Mouse (Mus musculus): Measurements from ENCODE around the gene Traf3ip3.

Gene Traf3ip3

DNA sequence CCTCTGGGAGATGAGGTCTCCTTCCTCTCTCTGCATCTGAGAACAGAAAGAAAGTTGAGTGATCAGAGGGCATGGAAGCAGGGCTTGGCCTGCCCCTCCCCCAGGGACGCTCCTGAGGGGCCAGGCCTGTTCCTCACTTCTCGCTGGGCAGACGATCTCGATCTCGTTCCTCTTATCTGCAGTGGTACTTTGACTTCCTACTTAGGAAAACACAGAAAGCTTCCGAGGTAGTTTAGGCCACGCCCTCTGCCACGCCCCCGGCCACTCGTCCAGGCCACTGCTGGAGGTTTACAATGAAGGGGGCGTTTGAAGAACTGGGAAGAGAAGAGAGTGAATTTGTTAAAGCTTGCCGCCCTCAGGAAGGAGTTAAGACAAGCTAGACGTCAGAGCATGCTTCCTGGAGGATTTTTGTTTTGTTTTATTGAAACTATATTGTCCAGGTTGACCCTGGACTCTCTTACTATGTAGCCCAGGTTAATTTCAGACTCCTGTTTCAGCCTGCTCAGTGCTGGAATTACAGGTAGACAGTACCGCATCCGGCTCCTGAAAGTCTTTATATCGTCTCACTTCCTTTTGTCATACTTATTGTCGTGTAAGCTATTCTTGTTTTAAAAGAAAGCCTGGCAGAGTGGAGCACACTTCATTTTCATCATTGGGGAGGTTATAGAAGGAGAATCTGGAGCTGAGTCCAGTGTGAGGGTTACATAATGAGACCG, 41.0 kb downstream of the Traf3ip3 start:
- no peak for DNase-seq (ENCODE audit: low read depth, low spot score)

GRCm38 (mm10) chr1:193159613-193160012, 41.9 kb downstream of the Traf3ip3 start:
- DNase-seq (ENCODE audit: low read depth, low spot score): no peak

GRCm38 (mm10) chr1:193159163-193159562, 42.3 kb downstream of the Traf3ip3 start:
- no peak for DNase-seq (ENCODE audit: low read depth, low spot score)

DNA sequence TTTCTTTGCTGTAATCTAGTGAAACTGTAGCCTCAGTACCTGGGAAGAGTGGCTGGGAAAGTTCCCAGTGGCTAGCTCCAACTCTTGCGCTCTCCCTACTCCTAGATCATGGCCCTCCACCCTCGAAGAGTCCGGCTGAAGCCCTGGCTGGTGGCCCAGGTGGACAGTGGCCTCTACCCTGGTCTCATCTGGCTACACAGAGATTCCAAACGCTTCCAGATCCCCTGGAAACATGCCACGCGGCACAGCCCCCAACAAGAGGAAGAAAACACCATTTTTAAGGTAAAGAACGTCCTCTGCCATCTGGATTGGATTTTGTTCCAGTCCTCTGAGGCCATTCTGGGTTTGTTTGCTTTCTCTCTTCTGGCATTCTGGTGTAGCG, 44.4 kb downstream of the Traf3ip3 start:
- DNase-seq (ENCODE audit: low read depth, low spot score): no peak

DNA sequence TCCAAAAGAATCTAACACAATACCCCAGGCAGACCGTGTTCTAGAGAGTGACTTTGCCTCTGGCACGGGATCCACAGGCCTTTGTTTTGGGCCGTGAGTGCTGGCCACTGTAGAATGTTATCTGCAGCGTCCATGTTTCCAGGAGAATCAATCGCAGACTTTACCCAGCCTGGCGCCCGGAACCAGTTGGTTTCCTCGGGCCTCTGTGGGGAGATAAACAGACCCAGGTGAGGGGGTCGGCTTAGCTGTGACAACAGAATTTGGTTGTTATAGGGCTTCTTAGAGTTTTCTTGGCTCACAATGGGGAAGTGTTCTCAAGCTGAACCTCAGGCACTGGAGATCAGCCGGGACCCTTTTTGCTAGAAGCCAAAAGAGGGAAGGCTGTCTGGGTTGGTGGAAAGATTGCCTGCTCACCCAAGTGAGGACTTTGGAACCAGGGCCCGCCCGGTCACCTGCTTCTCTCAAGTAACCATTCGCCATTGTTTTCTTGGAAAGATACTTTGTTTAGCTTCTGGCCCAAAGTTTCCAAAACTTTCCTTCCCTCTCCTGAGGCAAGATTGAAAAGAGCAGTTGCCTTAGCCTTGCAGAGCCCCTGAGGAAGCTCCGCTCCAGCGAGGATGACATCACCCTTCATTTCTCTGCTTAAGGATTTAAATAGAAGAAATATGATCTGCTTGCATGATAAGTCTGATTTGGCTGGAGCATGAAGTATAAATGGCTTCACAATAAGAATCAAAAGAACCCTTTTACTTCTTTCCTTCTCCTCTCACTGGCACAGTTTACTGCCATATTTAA, 45.0 kb downstream of the Traf3ip3 start:
- DNase-seq (ENCODE audit: low read depth, low spot score): no peak

- no peak for DNase-seq (ENCODE audit: low read depth, low spot score)
Measured at GRCm38 (mm10) chr1:193153561-193153960, 47.9 kb downstream of the Traf3ip3 start.

GRCm38 (mm10) chr1:193152872-193153271, 48.6 kb downstream of the Traf3ip3 start, which contains the start of gene Irf6:
Irf6 (plus strand) TSS chr1:193153111.
- DNase-seq (ENCODE audit: low read depth, low spot score): no peak

- no peak for DNase-seq (ENCODE audit: low read depth, low spot score)
Measured at GRCm38 (mm10) chr1:193151134-193151533, 50.4 kb downstream of the Traf3ip3 start.

DNA sequence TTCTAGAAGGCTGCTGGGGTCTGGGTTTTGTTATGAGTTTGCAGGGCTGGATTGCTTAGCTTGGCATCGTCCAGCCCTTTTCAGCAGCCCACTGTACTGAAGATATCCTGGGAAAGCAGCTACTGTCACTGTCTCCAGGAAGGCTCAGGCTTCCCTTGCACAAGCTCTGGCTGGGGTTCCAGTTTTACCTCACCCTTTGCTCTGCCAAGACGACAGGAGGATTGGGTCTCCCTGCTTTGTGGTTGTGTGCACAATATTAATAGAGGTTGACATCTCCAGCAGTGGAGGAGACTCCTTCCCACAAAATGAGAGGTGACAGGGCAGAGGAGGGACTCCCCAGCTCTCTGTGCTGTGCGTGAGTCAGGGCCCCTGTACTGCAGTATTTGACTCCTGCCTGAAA, 52.3 kb downstream of the Traf3ip3 start:
- DNase-seq (ENCODE audit: low read depth, low spot score): no peak

GRCm38 (mm10) chr1:193146416-193146815, 55.1 kb downstream of the Traf3ip3 start:
- no peak for DNase-seq (ENCODE audit: low read depth, low spot score)

- DNase-seq (ENCODE audit: low read depth, low spot score): no peak
Measured at GRCm38 (mm10) chr1:193145101-193145500, 56.4 kb downstream of the Traf3ip3 start.

DNA sequence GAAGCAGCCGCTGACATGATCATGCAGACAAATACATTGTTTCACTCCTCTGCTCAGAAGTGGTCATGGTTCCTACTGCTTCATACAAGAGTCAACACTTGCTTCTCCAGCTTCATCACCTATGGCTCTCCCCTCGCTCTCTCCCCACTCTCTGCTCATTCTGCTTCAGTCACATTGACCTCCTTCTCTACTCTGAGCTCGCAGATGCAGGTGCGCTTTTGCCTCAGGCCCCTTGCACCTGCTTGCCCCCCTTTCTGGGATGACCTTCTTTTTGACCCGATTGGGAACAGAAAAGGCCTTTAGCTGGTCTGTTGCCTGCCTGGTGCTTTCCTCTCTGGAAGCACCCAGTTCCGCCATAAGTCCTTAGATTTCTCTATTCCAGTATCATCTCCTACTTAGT, 57.0 kb downstream of the Traf3ip3 start:
- DNase-seq (ENCODE audit: low read depth, low spot score): no peak

- DNase-seq (ENCODE audit: low read depth, low spot score): no peak
Measured at GRCm38 (mm10) chr1:193142517-193143062, 58.9 kb downstream of the Traf3ip3 start.

DNA sequence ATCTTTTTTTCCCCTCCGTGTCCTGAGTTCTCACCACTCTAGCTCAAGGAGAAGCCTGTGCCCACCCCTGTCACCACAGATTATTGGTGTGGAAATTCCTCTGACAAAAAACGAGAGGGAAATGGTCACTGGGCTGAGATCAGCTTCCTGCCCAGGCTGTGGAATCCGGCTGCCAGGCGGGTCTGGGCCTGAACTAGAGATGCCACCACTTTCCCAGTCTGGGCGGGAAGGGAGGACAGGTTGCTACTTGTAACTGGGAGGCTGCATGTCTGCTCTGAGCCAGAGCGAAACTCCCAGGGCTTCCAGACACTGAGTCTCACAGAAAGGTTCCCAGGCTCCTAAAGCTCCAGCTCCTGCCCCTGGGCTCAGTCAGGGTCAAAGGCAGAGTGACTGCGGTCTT, 60.4 kb downstream of the Traf3ip3 start:
- DNase-seq (ENCODE audit: low read depth, low spot score): no peak

DNA sequence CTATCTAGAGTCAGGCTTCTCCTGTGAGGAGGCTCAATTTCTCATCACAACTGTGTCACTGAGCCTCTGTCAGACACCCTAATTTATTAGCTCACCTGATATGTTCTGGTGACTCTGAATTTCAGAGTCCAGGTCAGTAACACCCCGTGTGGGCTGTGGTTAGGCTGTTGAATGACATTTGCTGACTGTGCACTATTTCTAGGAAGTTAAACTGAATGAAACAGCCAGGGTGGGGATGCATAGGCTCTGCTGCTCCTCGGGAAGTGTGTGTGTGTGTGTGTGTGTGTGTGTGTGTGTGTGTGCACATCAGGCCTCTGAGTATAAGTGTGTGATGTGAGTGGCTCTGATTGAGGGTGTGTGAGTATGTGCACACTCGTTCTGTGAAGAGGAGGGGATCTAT, 62.8 kb downstream of the Traf3ip3 start:
- DNase-seq (ENCODE audit: low read depth, low spot score): no peak

DNA sequence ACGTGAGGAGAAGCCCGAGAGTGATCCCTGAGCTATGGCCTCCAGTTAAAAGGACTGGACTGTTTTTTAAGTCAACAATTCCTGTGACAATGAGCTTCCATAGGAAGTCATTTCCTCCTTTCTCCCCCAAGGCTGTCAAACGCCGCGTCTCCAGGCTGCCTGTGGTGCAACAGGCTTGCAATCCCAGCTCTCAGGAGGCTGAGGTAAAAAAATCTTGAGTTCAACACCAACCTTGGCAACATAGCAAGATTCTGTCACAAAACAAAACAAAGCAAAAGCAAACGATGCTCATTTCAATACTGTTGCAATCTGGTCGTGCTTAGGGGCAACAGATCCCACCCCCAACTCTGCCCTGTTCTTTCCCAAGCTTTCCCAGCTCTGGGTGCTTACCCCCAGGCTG, 63.4 kb downstream of the Traf3ip3 start:
- DNase-seq (ENCODE audit: low read depth, low spot score): no peak

- DNase-seq (ENCODE audit: low read depth, low spot score): no peak
Measured at GRCm38 (mm10) chr1:193133726-193134125, 67.8 kb downstream of the Traf3ip3 start.

GRCm38 (mm10) chr1:193132385-193132784, 69.1 kb downstream of the Traf3ip3 start:
- DNase-seq (ENCODE audit: low read depth, low spot score): no peak

DNA sequence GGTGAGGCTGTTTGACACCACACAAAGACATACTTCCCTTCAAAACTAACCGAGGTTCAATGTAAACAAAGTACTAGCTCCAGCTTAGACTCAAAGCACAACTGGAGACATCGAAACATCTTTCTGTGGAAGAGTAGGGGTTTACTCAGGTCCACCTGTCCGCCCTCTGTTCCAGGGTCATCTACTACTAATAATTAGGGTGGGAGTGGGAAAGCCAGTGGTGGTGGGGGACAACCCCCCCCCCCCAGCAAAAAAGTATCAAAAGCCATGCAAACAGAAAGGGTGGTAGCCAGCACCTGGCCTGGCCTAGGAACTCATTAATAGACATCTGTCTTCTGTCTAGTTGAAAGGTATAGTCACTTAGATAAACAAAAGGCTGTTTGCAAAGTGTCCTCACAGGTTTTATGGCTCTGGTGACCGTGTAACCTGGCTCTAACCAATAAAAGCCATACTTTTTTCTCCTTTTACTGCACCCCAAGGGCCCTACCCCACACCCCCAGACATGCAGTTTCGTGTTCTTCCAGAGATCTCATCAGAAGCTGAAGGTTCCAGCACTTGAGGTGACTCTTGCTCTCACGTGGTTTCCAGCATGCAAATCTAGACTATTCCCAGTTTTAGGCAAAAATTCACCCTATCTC, 70.1 kb downstream of the Traf3ip3 start:
- no peak for DNase-seq (ENCODE audit: low read depth, low spot score)

DNA sequence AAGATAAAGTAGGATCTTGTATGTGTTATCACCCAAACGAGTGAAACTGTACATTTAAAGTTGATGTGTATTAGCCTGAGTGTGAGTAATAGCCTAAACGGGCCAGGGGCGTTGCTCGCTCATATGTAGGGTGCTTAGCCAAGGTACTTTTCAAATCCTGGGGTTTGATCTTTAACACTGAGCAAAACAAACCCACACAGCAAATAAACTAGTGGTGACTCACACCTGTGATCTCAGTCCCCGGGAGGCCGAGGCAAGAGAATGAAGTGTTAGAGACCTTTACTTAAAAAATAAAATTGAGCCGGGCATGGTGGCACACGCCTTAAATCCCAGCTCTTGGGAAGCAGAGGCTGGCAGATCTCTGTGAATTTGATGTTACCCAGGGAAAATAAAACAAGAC, 70.7 kb downstream of the Traf3ip3 start:
- DNase-seq (ENCODE audit: low read depth, low spot score): no peak

DNA sequence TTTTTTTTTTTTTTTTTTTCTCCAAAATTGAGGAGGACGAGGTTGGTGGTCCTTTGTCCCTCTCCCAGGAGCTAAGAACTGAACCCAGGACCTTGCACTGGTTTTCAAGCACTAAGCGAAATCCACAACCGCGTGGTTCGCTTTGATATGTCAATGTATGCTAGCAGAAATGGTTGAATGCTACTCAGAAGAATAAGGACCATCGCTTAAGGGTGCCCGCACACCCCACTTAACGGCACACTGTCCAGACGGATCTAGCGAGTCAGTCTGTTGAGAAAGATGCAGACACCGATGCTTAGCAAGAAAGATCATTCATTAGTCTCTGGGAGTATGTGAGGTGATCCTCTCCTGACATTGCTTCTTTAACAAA, 71.1 kb downstream of the Traf3ip3 start:
- no peak for DNase-seq (ENCODE audit: low read depth, low spot score)

DNA sequence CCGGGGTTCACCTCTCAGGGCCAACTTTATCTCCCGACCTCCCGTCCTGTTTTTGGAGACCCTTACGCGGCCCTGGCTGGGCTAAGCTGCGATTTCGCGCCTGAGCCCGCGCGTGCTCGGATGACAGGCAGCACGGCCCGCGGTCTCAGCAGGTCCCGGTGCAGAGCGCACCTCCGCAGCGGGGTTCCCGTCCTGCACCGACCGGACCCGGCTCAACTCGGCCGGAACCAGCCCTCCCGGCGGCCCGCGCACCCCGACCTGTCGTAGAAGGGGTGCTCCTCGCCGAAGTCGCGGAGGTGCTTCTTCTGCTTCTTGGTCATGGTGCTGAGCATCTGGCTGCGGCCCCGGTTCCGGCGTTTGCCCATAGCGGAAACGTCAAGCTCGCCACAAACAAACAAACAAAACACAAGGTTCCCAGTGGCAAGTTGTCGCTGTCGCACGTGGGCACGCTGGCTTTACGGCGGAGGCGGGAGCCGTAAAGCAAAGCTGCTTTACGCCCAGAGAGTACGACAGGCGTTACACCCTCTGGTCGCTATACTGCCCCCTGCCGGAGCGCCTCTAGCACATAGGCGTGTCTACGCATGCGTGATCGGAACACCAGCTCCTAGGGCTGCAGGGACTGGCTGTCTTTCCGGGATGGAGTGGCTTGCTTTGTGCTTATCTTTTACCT, 71.6 kb downstream of the Traf3ip3 start, which contains the start of gene Diexf:
Diexf (minus strand) TSS at position 487 of the 670 bp plus-strand sequence.
- peak; percentile 98 for DNase-seq (ENCODE audit: low read depth, low spot score)
